Mouse (Mus musculus) heart, embryonic 13.5 days (tissue): ENCODE results near the gene Tfap2a. TPM values are rescaled to one million over a fixed set of nuclear protein-coding genes. Genes with fewer than 3 reads are reported as not detected.
A peak's percentile ranks its signal among the peaks of the same experiment; 100 is the strongest.

Experiments
- ATAC-seq: fragments of 200-750 bp; cut with Nextera tagmentation; 2 replicates; pipeline ENCODE4 v1.8.0; 2017; ENCODE audit warnings: moderate TSS enrichment; ENCODE audit not compliant: insufficient number of reproducible peaks, low FRiP score, low TSS enrichment; ENCODE audit errors: extremely low read depth
- H3K27ac ChIP-seq: fragments of 300-500 bp; sonication (generic); replicated peaks from 2 replicates; pipeline ENCODE4 v1.5.1; 2015; ENCODE audit warnings: moderate library complexity, mild to moderate bottlenecking, inconsistent platforms
- H3K27me3 ChIP-seq: fragments of 300-500 bp; sonication (generic); replicated peaks from 2 replicates; pipeline ENCODE4 v1.6.1; 2015; ENCODE audit warnings: mild to moderate bottlenecking, inconsistent platforms
- H3K36me3 ChIP-seq: fragments of 300-500 bp; sonication (generic); 2 replicates; pipeline ENCODE4 v1.6.1; 2015; ENCODE audit warnings: mild to moderate bottlenecking, inconsistent platforms
- H3K4me1 ChIP-seq: fragments of 300-500 bp; sonication (generic); 2 replicates; pipeline ENCODE4 v1.6.1; 2015; ENCODE audit warnings: inconsistent platforms
- H3K4me2 ChIP-seq: fragments of 300-500 bp; sonication (generic); 2 replicates; pipeline ENCODE4 v1.6.1; 2015; ENCODE audit warnings: inconsistent platforms, mild to moderate bottlenecking, moderate library complexity
- H3K4me3 ChIP-seq: fragments of 300-500 bp; sonication (generic); 2 replicates; pipeline ENCODE4 v1.5.1; 2015; ENCODE audit warnings: moderate library complexity, mild to moderate bottlenecking, inconsistent platforms
- H3K9ac ChIP-seq: fragments of 300-500 bp; sonication (generic); 2 replicates; pipeline ENCODE4 v1.6.1; 2015; ENCODE audit warnings: inconsistent platforms, mild to moderate bottlenecking, moderate library complexity
- H3K9me3 ChIP-seq: fragments of 300-500 bp; sonication (generic); 2 replicates; pipeline ENCODE4 v1.6.1; 2016; ENCODE audit warnings: inconsistent platforms
- WGBS: fragments of 180-500 bp; shearing (Covaris S2); methylation state at CpG from one replicate; pipeline ENCODE4 v1.1.7; 2015; ENCODE audit warnings: mixed read lengths; 5-methylcytosine and 5-hydroxymethylcytosine counted together
- polyA plus RNA-seq: library from polyadenylated mRNA; unstranded; fragments of >200 nt; fragmentation: Nextera tagmentation; extraction: Ambion mirVana; gene quantifications from 2 replicates; pipeline ENCODE4 v1.2.1, GENCODE M21; 2015

Gene Tfap2a
- 0.09 and 0.16 TPM in 2 replicates for polyA plus RNA-seq

- under 1% methylated on average over 30 of the region's 30 CpGs for WGBS
- Histone ChIP-seq H3K27me3 (peaks cover 100% of the 10 kb centered on the region), H3K9me3 (no peaks in the 10 kb centered on the region), H3K4me2 (0 out of 2 replicates have a peak within 1 kb of the TSS, but pooled peaks have one; percentile 6), H3K27ac (no peak within 1 kb of the TSS), H3K4me1 (peaks cover 29% of the 10 kb centered on the region), H3K36me3 (no peaks in the 10 kb centered on the region), H3K4me3 (0 out of 2 replicates have a peak within 1 kb of the TSS, but pooled peaks have one; percentile 0), H3K9ac (no peak within 1 kb of the TSS)
- ATAC-seq = no peak
These were observed at the start of gene Tfap2a for GRCm38 (mm10) chr13:40738196-40738880. TSS of gene Tfap2a (minus strand) at chr13:40738376.

- 39% methylated on average over 8 of the region's 8 CpGs for WGBS
- Histone ChIP-seq H3K9ac (no peak overlapping the region), H3K36me3 (no peaks in the 10 kb centered on the region), H3K27me3 (no peaks in the 10 kb centered on the region; the same call in 1 of the 2 replicates), H3K4me2 (no peak overlapping the region), H3K4me1 (peaks cover 19% of the 10 kb centered on the region), H3K27ac (no peak overlapping the region), H3K9me3 (no peaks in the 10 kb centered on the region), H3K4me3 (no peak overlapping the region)
- ATAC-seq = no peak
These were observed 46.1 kb upstream of the Tfap2a start for GRCm38 (mm10) chr13:40784202-40784771.

GRCm38 (mm10) chr13:40757995-40758394 is 19.8 kb upstream of the Tfap2a start:
- Histone ChIP-seq H3K4me1 (no peaks in the 10 kb centered on the region), H3K9me3 (no peaks in the 10 kb centered on the region), H3K27ac (no peak overlapping the region), H3K9ac (no peak overlapping the region), H3K27me3 (no peaks in the 10 kb centered on the region), H3K36me3 (no peaks in the 10 kb centered on the region), H3K4me2 (no peak overlapping the region), H3K4me3 (no peak overlapping the region)
- no peak for ATAC-seq

GRCm38 (mm10) chr13:40756356-40756755 is 18.2 kb upstream of the Tfap2a start:
- Histone ChIP-seq H3K9ac (no peak overlapping the region), H3K27ac (no peak overlapping the region), H3K4me2 (no peak overlapping the region), H3K4me1 (no peaks in the 10 kb centered on the region), H3K27me3 (no peaks in the 10 kb centered on the region), H3K9me3 (no peaks in the 10 kb centered on the region), H3K36me3 (no peaks in the 10 kb centered on the region), H3K4me3 (no peak overlapping the region)
- 60% methylated on average over 7 of the region's 7 CpGs for WGBS
- no peak for ATAC-seq

GRCm38 (mm10) chr13:40754091-40754490 is 15.9 kb upstream of the Tfap2a start:
- Histone ChIP-seq H3K9ac (no peak overlapping the region), H3K4me1 (no peaks in the 10 kb centered on the region), H3K4me2 (no peak overlapping the region), H3K36me3 (no peaks in the 10 kb centered on the region), H3K4me3 (no peak overlapping the region), H3K27me3 (0 out of 2 replicates have a peak, but pooled peaks cover 6% of the 10 kb centered on the region), H3K9me3 (no peaks in the 10 kb centered on the region), H3K27ac (no peak overlapping the region)
- 84% methylated on average over 10 of the region's 10 CpGs for WGBS
- ATAC-seq = no peak

GRCm38 (mm10) chr13:40751889-40752288 is 13.7 kb upstream of the Tfap2a start:
- 78% methylated on average over 10 of the region's 10 CpGs for WGBS
- no peak overlapping the region for H3K9ac ChIP-seq
- H3K4me3 ChIP-seq = no peak overlapping the region
- no peak overlapping the region for H3K27ac ChIP-seq
- ATAC-seq = no peak
- no peak overlapping the region for H3K4me2 ChIP-seq
- no peaks in the 10 kb centered on the region for H3K36me3 ChIP-seq
- peaks cover 14% of the 10 kb centered on the region for H3K27me3 ChIP-seq
- no peaks in the 10 kb centered on the region for H3K9me3 ChIP-seq
- no peaks in the 10 kb centered on the region for H3K4me1 ChIP-seq

GRCm38 (mm10) chr13:40749603-40749905 is 11.4 kb upstream of the Tfap2a start:
- peak overlapping the region; percentile 33; the same call in 1 of the 2 replicates for H3K4me3 ChIP-seq
- peaks cover 36% of the 10 kb centered on the region for H3K27me3 ChIP-seq
- no peak for ATAC-seq
- H3K36me3 ChIP-seq = no peaks in the 10 kb centered on the region
- peak overlapping the region; percentile 64 for H3K4me2 ChIP-seq
- 44% methylated on average over 9 of the region's 9 CpGs for WGBS
- peaks cover 6% of the 10 kb centered on the region for H3K9me3 ChIP-seq
- 0 out of 2 replicates have a peak, but pooled peaks cover 4% of the 10 kb centered on the region for H3K4me1 ChIP-seq
- no peak overlapping the region for H3K27ac ChIP-seq
- peak overlapping the region; percentile 56; the same call in 1 of the 2 replicates for H3K9ac ChIP-seq

GRCm38 (mm10) chr13:40748785-40749602 is 10.8 kb upstream of the Tfap2a start:
- H3K9me3 ChIP-seq = peaks cover 6% of the 10 kb centered on the region
- no peak for ATAC-seq
- peaks cover 41% of the 10 kb centered on the region for H3K27me3 ChIP-seq
- H3K4me3 ChIP-seq = peak overlapping the region; percentile 33; the same call in 1 of the 2 replicates
- 12% methylated on average over 19 of the region's 19 CpGs for WGBS
- H3K4me2 ChIP-seq = peak overlapping the region; percentile 64
- H3K4me1 ChIP-seq = 0 out of 2 replicates have a peak, but pooled peaks cover 7% of the 10 kb centered on the region
- peak overlapping the region; percentile 56; the same call in 1 of the 2 replicates for H3K9ac ChIP-seq
- no peak overlapping the region for H3K27ac ChIP-seq
- no peaks in the 10 kb centered on the region for H3K36me3 ChIP-seq

- WGBS = 1% methylated on average over 19 of the region's 19 CpGs
- Histone ChIP-seq H3K27me3 (peaks cover 83% of the 10 kb centered on the region), H3K4me2 (peak overlapping the region; percentile 58), H3K27ac (no peak overlapping the region), H3K9me3 (peaks cover 6% of the 10 kb centered on the region), H3K4me1 (0 out of 2 replicates have a peak, but pooled peaks cover 7% of the 10 kb centered on the region), H3K36me3 (no peaks in the 10 kb centered on the region), H3K4me3 (peak overlapping the region; percentile 25), H3K9ac (0 out of 2 replicates have a peak overlapping the region, but pooled peaks have one; percentile 30)
- ATAC-seq = no peak
These were observed 6.1 kb upstream of the Tfap2a start for GRCm38 (mm10) chr13:40744111-40744805.

GRCm38 (mm10) chr13:40743221-40743620 is 5.0 kb upstream of the Tfap2a start:
- Histone ChIP-seq H3K36me3 (no peaks in the 10 kb centered on the region), H3K27ac (no peak overlapping the region), H3K9me3 (peaks cover 6% of the 10 kb centered on the region), H3K4me1 (peaks cover 11% of the 10 kb centered on the region; the same call in 1 of the 2 replicates), H3K4me2 (no peak overlapping the region), H3K9ac (no peak overlapping the region), H3K27me3 (peaks cover 89% of the 10 kb centered on the region), H3K4me3 (no peak overlapping the region)
- no peak for ATAC-seq
- 8% methylated on average over 4 of the region's 4 CpGs for WGBS
